Mouse (Mus musculus): ENCODE measurements at regions not wholly inside any gene's neighbourhood (a gene's known extent, or its start where the extent isn't known, plus 50 kb on each side); places are given as distances from the start of the nearest gene placed in this dataset.
"Not testable (repeated sequence)": the region's sequence is repeated elsewhere in the genome, so short reads cannot be mapped to it uniquely, and the experiment has no call there.

GRCm38 (mm10) chr4:67141896-67142295 lies 314.5 kb downstream of the Tlr4 start:
- DNase-seq (ENCODE audit: low spot score in 2 of 2): no peak

GRCm38 (mm10) chr4:67148521-67148920 lies 321.1 kb downstream of the Tlr4 start:
- no peak for DNase-seq (ENCODE audit: low spot score in 2 of 2)

- no peak for DNase-seq (ENCODE audit: low spot score in 2 of 2)
Measured at GRCm38 (mm10) chr4:67162673-67163072, 335.3 kb downstream of the Tlr4 start.

- DNase-seq (ENCODE audit: low spot score in 2 of 2): no peak
Measured at GRCm38 (mm10) chr4:67167720-67168119, 340.3 kb downstream of the Tlr4 start.

GRCm38 (mm10) chr4:67187725-67188510 lies 360.5 kb downstream of the Tlr4 start:
- DNase-seq (ENCODE audit: low spot score in 2 of 2): no peak

GRCm38 (mm10) chr4:67190536-67190935 lies 363.2 kb downstream of the Tlr4 start:
- no peak for DNase-seq (ENCODE audit: low spot score in 2 of 2)

- no peak for DNase-seq (ENCODE audit: low spot score in 2 of 2)
Measured at GRCm38 (mm10) chr4:67194425-67194824, 367.0 kb downstream of the Tlr4 start.

- no peak for DNase-seq (ENCODE audit: low spot score in 2 of 2)
Measured at GRCm38 (mm10) chr4:67196907-67197306, 369.5 kb downstream of the Tlr4 start.

GRCm38 (mm10) chr4:67208406-67208805 lies 381.0 kb downstream of the Tlr4 start:
- DNase-seq (ENCODE audit: low spot score in 2 of 2): peak; percentile 43 to 64

- no peak for DNase-seq (ENCODE audit: low spot score in 2 of 2)
Measured at GRCm38 (mm10) chr4:67213363-67213762, 386.0 kb downstream of the Tlr4 start.

- DNase-seq (ENCODE audit: low spot score in 2 of 2): no peak
Measured at GRCm38 (mm10) chr4:67224533-67224932, 397.1 kb downstream of the Tlr4 start.

- no peak for DNase-seq (ENCODE audit: low spot score in 2 of 2)
Measured at GRCm38 (mm10) chr4:67229214-67229613, 401.8 kb downstream of the Tlr4 start.

GRCm38 (mm10) chr4:67273553-67273952 lies 446.2 kb downstream of the Tlr4 start:
- DNase-seq (ENCODE audit: low spot score in 2 of 2): no peak

- DNase-seq (ENCODE audit: low spot score in 2 of 2): no peak
Measured at GRCm38 (mm10) chr4:67301020-67301419, 473.6 kb downstream of the Tlr4 start.

- no peak for DNase-seq (ENCODE audit: low spot score in 2 of 2)
Measured at GRCm38 (mm10) chr4:67301740-67302139, 474.4 kb downstream of the Tlr4 start.

GRCm38 (mm10) chr4:67320098-67320497 lies 492.7 kb downstream of the Tlr4 start:
- DNase-seq (ENCODE audit: low spot score in 2 of 2): not testable (repeated sequence)
